Mouse (Mus musculus): Measurements from ENCODE around the gene Snx10. TPM values are rescaled to one million over a fixed set of nuclear protein-coding genes. Genes with fewer than 3 reads are reported as not detected.

Gene Snx10
- polyA plus RNA-seq, 1 experiment from 2014 or later: 17.2 TPM

- no peak overlapping the region for H3K27ac ChIP-seq (ENCODE audit: low read length)
- H3K9me3 ChIP-seq (replicated peaks; ENCODE audit: control insufficient read depth, low read length): no peaks in the 10 kb centered on the region
- WGBS: 89% methylated on average over 4 of the region's 4 CpGs
- no peaks in the 10 kb centered on the region for H3K4me1 ChIP-seq (ENCODE audit: control insufficient read depth, insufficient read depth, low read length)
- H3K27me3 ChIP-seq (ENCODE audit: control insufficient read depth, insufficient read depth, low read length): no peaks in the 10 kb centered on the region; the same call in 1 of the 2 replicates
- no peak overlapping the region for H3K9ac ChIP-seq (ENCODE audit: low read length)
- no peak overlapping the region for H3K4me2 ChIP-seq (ENCODE audit: low read depth, low read length)
- no peaks in the 10 kb centered on the region for H3K36me3 ChIP-seq (ENCODE audit: control insufficient read depth, insufficient read depth)
- no peak overlapping the region for H3K4me3 ChIP-seq (ENCODE audit: low read length)
- no peak for ATAC-seq (replicated peaks; ENCODE audit: extremely low read depth, insufficient read depth, low FRiP score)
These were observed 82.5 kb downstream of the Snx10 start for GRCm38 (mm10) chr6:51606245-51606644.

DNA sequence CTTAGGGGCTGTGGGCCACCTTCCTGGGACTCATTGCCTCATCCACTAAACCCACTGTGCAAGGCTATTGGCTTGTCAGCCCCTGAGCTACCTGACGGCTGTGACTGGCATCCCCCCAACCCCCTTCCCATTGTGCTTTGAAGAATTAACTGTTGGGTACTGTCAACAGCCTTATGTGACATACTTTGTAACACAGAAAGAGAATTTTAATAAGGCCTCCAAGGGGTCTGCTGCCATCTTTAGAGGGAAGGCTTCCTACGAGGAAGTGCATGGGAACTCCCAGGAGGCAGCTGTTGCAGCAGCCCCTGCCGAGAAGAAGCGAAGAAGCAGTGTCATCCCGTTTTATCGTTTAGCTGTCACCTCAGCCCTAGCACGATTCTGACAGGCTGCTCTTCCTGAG is 83.1 kb downstream of the Snx10 start:
- Histone ChIP-seq H3K36me3 (ENCODE audit: control insufficient read depth, insufficient read depth) (no peaks in the 10 kb centered on the region), H3K4me3 (ENCODE audit: low read length) (no peak overlapping the region), H3K9me3 (replicated peaks; ENCODE audit: control insufficient read depth, low read length) (no peaks in the 10 kb centered on the region), H3K4me1 (ENCODE audit: control insufficient read depth, insufficient read depth, low read length) (no peaks in the 10 kb centered on the region; the same call in 1 of the 2 replicates), H3K4me2 (ENCODE audit: low read depth, low read length) (no peak overlapping the region), H3K9ac (ENCODE audit: low read length) (no peak overlapping the region), H3K27ac (ENCODE audit: low read length) (no peak overlapping the region), H3K27me3 (ENCODE audit: control insufficient read depth, insufficient read depth, low read length) (no peaks in the 10 kb centered on the region; the same call in 1 of the 2 replicates)
- 16% methylated on average over 7 of the region's 7 CpGs for WGBS
- ATAC-seq (replicated peaks; ENCODE audit: extremely low read depth, insufficient read depth, low FRiP score): no peak

DNA sequence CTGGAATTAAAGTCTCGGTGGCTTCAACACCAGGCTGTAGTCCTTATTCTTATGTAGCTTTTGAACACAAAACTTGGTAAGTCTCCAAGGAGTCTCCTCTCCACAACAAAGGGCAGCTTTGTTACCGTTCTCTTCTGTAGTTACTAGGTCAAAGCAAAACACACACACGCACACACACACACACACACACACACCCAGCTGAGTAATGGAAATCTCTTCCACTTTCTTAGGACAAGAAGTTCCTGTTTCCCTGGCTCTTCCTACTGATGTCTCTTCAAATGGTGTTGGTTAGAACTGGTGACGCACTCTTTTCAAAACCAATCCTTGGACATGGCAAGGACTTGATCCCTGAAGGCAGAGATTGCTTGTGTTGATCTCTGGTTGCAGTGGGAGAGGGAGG is 87.9 kb downstream of the Snx10 start:
- no peaks in the 10 kb centered on the region for H3K9me3 ChIP-seq (replicated peaks; ENCODE audit: control insufficient read depth, low read length)
- H3K27ac ChIP-seq (ENCODE audit: low read length): no peak overlapping the region
- no peaks in the 10 kb centered on the region; the same call in 1 of the 2 replicates for H3K27me3 ChIP-seq (ENCODE audit: control insufficient read depth, insufficient read depth, low read length)
- H3K4me2 ChIP-seq (ENCODE audit: low read depth, low read length): no peak overlapping the region
- no peak overlapping the region for H3K9ac ChIP-seq (ENCODE audit: low read length)
- no peak for ATAC-seq (replicated peaks; ENCODE audit: extremely low read depth, insufficient read depth, low FRiP score)
- no peak overlapping the region for H3K4me3 ChIP-seq (ENCODE audit: low read length)
- H3K4me1 ChIP-seq (ENCODE audit: control insufficient read depth, insufficient read depth, low read length): peaks cover 7% of the 10 kb centered on the region; the same call in 1 of the 2 replicates
- H3K36me3 ChIP-seq (ENCODE audit: control insufficient read depth, insufficient read depth): no peaks in the 10 kb centered on the region
- WGBS: 68% methylated on average over 4 of the region's 4 CpGs

- under 1% methylated on average over 54 of the region's 54 CpGs for WGBS
- no peaks in the 10 kb centered on the region for H3K9me3 ChIP-seq (replicated peaks; ENCODE audit: control insufficient read depth, low read length)
- H3K4me2 ChIP-seq (ENCODE audit: low read depth, low read length): peak overlapping the region; percentile 91
- H3K27me3 ChIP-seq (ENCODE audit: control insufficient read depth, insufficient read depth, low read length): no peaks in the 10 kb centered on the region; the same call in 1 of the 2 replicates
- peaks cover 7% of the 10 kb centered on the region; the same call in 1 of the 2 replicates for H3K4me1 ChIP-seq (ENCODE audit: control insufficient read depth, insufficient read depth, low read length)
- peak overlapping the region; percentile 77 for H3K9ac ChIP-seq (ENCODE audit: low read length)
- H3K4me3 ChIP-seq (ENCODE audit: low read length): peak overlapping the region; percentile 67
- H3K36me3 ChIP-seq (ENCODE audit: control insufficient read depth, insufficient read depth): no peaks in the 10 kb centered on the region
- peak; percentile 82 for ATAC-seq (replicated peaks; ENCODE audit: extremely low read depth, insufficient read depth, low FRiP score)
- H3K27ac ChIP-seq (ENCODE audit: low read length): no peak overlapping the region
These were observed 88.8 kb downstream of the Snx10 start for GRCm38 (mm10) chr6:51612371-51613051.

DNA sequence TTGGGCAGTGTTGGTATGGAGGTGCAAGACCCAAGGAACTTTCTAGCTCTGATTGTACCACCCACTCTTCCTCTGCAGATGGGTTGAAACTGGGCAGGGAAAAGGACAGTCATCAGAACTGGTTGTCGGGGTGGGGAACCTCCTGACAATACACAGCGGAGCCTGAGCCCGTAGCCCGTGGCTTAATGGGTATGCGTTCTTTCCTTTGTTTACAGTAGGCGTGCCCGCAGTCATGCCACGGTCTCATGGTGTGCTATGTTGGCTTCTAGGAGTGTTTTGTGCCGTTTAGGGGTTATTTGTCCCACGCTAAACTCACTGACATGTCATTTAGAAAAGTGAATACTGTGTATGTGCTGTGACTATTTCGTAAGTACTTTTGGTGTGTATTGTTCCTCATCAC is 90.0 kb downstream of the Snx10 start:
- Histone ChIP-seq H3K9me3 (replicated peaks; ENCODE audit: control insufficient read depth, low read length) (no peaks in the 10 kb centered on the region), H3K4me3 (ENCODE audit: low read length) (no peak overlapping the region), H3K9ac (ENCODE audit: low read length) (no peak overlapping the region), H3K27me3 (ENCODE audit: control insufficient read depth, insufficient read depth, low read length) (no peaks in the 10 kb centered on the region; the same call in 1 of the 2 replicates), H3K27ac (ENCODE audit: low read length) (no peak overlapping the region), H3K36me3 (ENCODE audit: control insufficient read depth, insufficient read depth) (no peaks in the 10 kb centered on the region), H3K4me2 (ENCODE audit: low read depth, low read length) (no peak overlapping the region), H3K4me1 (ENCODE audit: control insufficient read depth, insufficient read depth, low read length) (peaks cover 7% of the 10 kb centered on the region; the same call in 1 of the 2 replicates)
- no peak for ATAC-seq (replicated peaks; ENCODE audit: extremely low read depth, insufficient read depth, low FRiP score)
- 81% methylated on average over 11 of the region's 11 CpGs for WGBS

DNA sequence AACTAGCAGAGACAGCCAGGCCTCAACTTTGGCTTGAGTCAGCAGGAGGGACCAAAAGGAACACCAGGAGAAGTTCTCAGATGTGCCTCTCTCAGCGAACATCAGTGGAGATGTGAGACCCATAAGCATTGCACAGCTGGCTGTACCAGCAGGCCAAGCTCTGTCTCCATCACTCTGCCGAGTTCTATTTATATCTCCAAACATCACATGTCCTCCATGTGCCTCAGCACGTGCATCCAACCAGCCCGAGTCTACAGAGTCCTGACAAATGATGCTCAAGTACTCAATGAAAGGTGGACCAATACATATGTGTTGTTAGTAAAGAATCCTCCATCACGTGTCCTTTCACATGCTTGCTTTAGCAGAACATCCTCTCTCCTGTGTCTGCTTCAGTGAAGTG is 103.1 kb downstream of the Snx10 start:
- Histone ChIP-seq H3K27me3 (ENCODE audit: control insufficient read depth, insufficient read depth, low read length) (no peaks in the 10 kb centered on the region), H3K9ac (ENCODE audit: low read length) (no peak overlapping the region), H3K36me3 (ENCODE audit: control insufficient read depth, insufficient read depth) (no peaks in the 10 kb centered on the region), H3K4me3 (ENCODE audit: low read length) (no peak overlapping the region), H3K9me3 (replicated peaks; ENCODE audit: control insufficient read depth, low read length) (no peaks in the 10 kb centered on the region), H3K4me1 (ENCODE audit: control insufficient read depth, insufficient read depth, low read length) (no peaks in the 10 kb centered on the region), H3K4me2 (ENCODE audit: low read depth, low read length) (no peak overlapping the region), H3K27ac (ENCODE audit: low read length) (no peak overlapping the region)
- no peak for ATAC-seq (replicated peaks; ENCODE audit: extremely low read depth, insufficient read depth, low FRiP score)
- WGBS: 65% methylated on average over 5 of the region's 5 CpGs

DNA sequence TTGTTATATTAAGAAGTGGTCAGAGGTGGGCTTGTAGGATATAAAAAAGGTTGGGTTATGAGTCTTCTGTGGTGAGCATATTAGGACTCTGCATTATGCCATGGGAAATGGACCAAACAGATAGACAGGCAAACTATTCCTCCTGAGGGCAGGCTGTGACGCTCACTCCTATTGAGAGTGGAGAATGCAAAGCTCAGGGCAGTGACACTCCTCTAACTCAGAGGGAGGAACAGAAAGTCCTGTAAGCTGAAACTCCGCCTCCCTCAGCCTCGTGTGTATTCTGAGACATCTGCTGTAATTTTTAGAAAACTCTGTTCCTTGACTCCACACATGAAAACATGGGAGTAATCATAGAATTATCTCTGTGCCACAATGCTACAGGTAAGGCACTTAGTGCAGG is 106.0 kb downstream of the Snx10 start:
- peaks cover 9% of the 10 kb centered on the region for H3K4me1 ChIP-seq (ENCODE audit: control insufficient read depth, insufficient read depth, low read length)
- H3K36me3 ChIP-seq (ENCODE audit: control insufficient read depth, insufficient read depth): no peaks in the 10 kb centered on the region
- H3K9ac ChIP-seq (ENCODE audit: low read length): no peak overlapping the region
- H3K9me3 ChIP-seq (replicated peaks; ENCODE audit: control insufficient read depth, low read length): no peaks in the 10 kb centered on the region
- no peak overlapping the region for H3K4me3 ChIP-seq (ENCODE audit: low read length)
- H3K27me3 ChIP-seq (ENCODE audit: control insufficient read depth, insufficient read depth, low read length): no peaks in the 10 kb centered on the region
- 44% methylated on average over 3 of the region's 3 CpGs for WGBS
- no peak overlapping the region for H3K27ac ChIP-seq (ENCODE audit: low read length)
- no peak overlapping the region for H3K4me2 ChIP-seq (ENCODE audit: low read depth, low read length)
- no peak for ATAC-seq (replicated peaks; ENCODE audit: extremely low read depth, insufficient read depth, low FRiP score)

- no peak overlapping the region for H3K27ac ChIP-seq (ENCODE audit: low read length)
- no peak for ATAC-seq (replicated peaks; ENCODE audit: extremely low read depth, insufficient read depth, low FRiP score)
- no peaks in the 10 kb centered on the region for H3K27me3 ChIP-seq (ENCODE audit: control insufficient read depth, insufficient read depth, low read length)
- no peak overlapping the region for H3K4me3 ChIP-seq (ENCODE audit: low read length)
- H3K4me2 ChIP-seq (ENCODE audit: low read depth, low read length): no peak overlapping the region
- H3K9ac ChIP-seq (ENCODE audit: low read length): no peak overlapping the region
- 30% methylated on average over 2 of the region's 2 CpGs for WGBS
- no peaks in the 10 kb centered on the region for H3K36me3 ChIP-seq (ENCODE audit: control insufficient read depth, insufficient read depth)
- H3K4me1 ChIP-seq (ENCODE audit: control insufficient read depth, insufficient read depth, low read length): peaks cover 9% of the 10 kb centered on the region
- no peaks in the 10 kb centered on the region for H3K9me3 ChIP-seq (replicated peaks; ENCODE audit: control insufficient read depth, low read length)
These were observed 106.5 kb downstream of the Snx10 start for GRCm38 (mm10) chr6:51630184-51630583.

- Histone ChIP-seq H3K4me2 (ENCODE audit: low read depth, low read length) (no peak overlapping the region; the same call in 1 of the 2 replicates), H3K9me3 (replicated peaks; ENCODE audit: control insufficient read depth, low read length) (no peaks in the 10 kb centered on the region), H3K9ac (ENCODE audit: low read length) (no peak overlapping the region), H3K4me3 (ENCODE audit: low read length) (no peak overlapping the region), H3K36me3 (ENCODE audit: control insufficient read depth, insufficient read depth) (no peaks in the 10 kb centered on the region), H3K4me1 (ENCODE audit: control insufficient read depth, insufficient read depth, low read length) (peaks cover 9% of the 10 kb centered on the region), H3K27me3 (ENCODE audit: control insufficient read depth, insufficient read depth, low read length) (no peaks in the 10 kb centered on the region), H3K27ac (ENCODE audit: low read length) (peak overlapping the region; percentile 40)
- 38% methylated on average over 4 of the region's 4 CpGs for WGBS
- no peak for ATAC-seq (replicated peaks; ENCODE audit: extremely low read depth, insufficient read depth, low FRiP score)
These were observed 109.4 kb downstream of the Snx10 start for GRCm38 (mm10) chr6:51632928-51633662.

Measured in heart, embryonic 16.5 days (tissue).